Mouse (Mus musculus): ENCODE measurements around the gene Ccnl2. TPM values are rescaled to one million over a fixed set of nuclear protein-coding genes. Genes with fewer than 3 reads are reported as not detected.

Ccnl2 gene
- polyA plus RNA-seq, 1 experiment from 2014 or later, result 186 TPM

DNA sequence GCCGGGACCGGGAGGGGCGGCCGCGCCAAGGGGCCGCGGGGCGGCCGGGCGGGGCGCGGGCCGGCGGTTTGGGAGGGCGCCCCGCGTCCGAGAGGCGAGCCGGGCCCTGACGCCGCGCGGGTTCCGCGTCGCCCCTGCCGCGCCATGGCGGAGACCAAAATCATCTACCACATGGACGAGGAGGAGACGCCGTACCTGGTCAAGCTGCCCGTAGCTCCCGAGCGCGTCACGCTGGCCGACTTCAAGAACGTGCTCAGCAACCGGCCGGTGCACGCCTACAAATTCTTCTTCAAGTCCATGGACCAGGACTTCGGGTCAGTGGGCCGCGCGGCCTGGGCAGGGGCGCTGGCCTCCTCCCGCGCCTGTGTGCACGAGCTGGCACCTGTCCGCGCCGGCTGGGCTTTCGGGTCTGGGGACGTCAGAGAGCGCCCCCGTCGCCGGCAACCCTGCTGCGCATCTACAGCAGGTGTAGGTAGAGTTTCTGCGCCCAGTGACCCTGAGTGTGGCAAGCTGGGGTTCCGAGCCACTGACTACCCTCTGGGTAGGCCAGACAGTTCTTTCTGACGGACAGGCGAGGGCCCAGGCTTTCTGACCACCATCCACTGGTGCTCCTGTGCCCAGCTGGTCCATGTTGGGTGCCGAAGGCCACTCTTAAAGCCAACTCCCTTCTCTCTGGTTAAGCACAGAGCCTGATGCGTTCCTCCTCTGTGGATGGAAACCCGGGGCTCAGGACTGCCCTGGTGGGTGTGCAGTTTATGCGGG, 35.5 kb downstream of the Ccnl2 start:
- ATAC-seq (replicated peaks; ENCODE audit: low FRiP score), result peak; percentile 37
- H3K9ac ChIP-seq (ENCODE audit: low read length), result peak overlapping the region; percentile 88
- no peaks in the 10 kb centered on the region for H3K36me3 ChIP-seq (ENCODE audit: control insufficient read depth, insufficient read depth, low read length)
- H3K9me3 ChIP-seq (ENCODE audit: control insufficient read depth, low read length), result no peaks in the 10 kb centered on the region
- H3K4me3 ChIP-seq (ENCODE audit: low read depth, low read length), result peak overlapping the region; percentile 93
- peaks cover 10% of the 10 kb centered on the region; the same call in 1 of the 2 replicates for H3K4me1 ChIP-seq (replicated peaks; ENCODE audit: control insufficient read depth, insufficient read depth, low read length)
- DNase-seq (ENCODE audit: low spot score), result peak; percentile 72
- no peaks in the 10 kb centered on the region for H3K27me3 ChIP-seq (ENCODE audit: control insufficient read depth, insufficient read depth, low read length)
- peak overlapping the region; percentile 12; the same call in 1 of the 2 replicates for H3K27ac ChIP-seq (ENCODE audit: low read depth, low read length)
- 1% methylated on average over 61 of the region's 69 CpGs for WGBS
- H3K4me2 ChIP-seq (ENCODE audit: low read depth, low read length, severe bottlenecking), result peak overlapping the region; percentile 89

GRCm38 (mm10) chr4:155848434-155849095, 36.3 kb downstream of the Ccnl2 start:
- WGBS, result 58% methylated on average over 7 of the region's 7 CpGs

DNA sequence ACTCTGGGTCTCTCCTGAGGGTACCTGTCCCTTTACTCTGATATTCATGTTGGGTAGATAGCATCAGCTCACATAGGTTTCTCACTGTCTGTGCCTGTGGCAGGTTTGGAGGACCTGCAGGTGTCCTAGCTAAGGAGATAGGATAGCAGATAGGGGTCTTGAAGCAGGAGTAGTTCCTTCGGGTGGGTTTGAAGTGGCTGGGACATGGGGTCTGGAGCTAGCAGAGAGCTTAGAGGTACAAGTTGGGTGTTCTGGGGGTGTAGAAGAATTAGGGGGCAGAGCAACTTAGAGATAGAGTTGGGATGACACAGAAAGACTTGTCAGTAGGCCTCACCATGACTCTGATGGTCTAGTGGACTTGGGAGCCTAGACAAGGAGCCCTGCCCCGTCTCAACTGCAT, 37.1 kb downstream of the Ccnl2 start:
- Histone ChIP-seq H3K9ac (ENCODE audit: low read length) (no peak overlapping the region), H3K36me3 (ENCODE audit: control insufficient read depth, insufficient read depth, low read length) (no peaks in the 10 kb centered on the region; the same call in 1 of the 2 replicates), H3K4me2 (ENCODE audit: low read depth, low read length, severe bottlenecking) (no peak overlapping the region), H3K27ac (ENCODE audit: low read depth, low read length) (no peak overlapping the region), H3K27me3 (ENCODE audit: control insufficient read depth, insufficient read depth, low read length) (no peaks in the 10 kb centered on the region), H3K9me3 (ENCODE audit: control insufficient read depth, low read length) (no peaks in the 10 kb centered on the region), H3K4me3 (ENCODE audit: low read depth, low read length) (no peak overlapping the region), H3K4me1 (replicated peaks; ENCODE audit: control insufficient read depth, insufficient read depth, low read length) (peaks cover 10% of the 10 kb centered on the region; the same call in 1 of the 2 replicates)
- no peak for DNase-seq (ENCODE audit: low spot score)
- ATAC-seq (replicated peaks; ENCODE audit: low FRiP score), result no peak
- 82% methylated on average over 2 of the region's 2 CpGs for WGBS

More at GRCm38 (mm10) chr4:155848434-155849095, 36.3 kb downstream of the Ccnl2 start:
- Histone ChIP-seq H3K36me3 (ENCODE audit: control insufficient read depth, insufficient read depth, low read length) (no peaks in the 10 kb centered on the region; the same call in 1 of the 2 replicates), H3K4me2 (ENCODE audit: low read depth, low read length, severe bottlenecking) (peak overlapping the region; percentile 89), H3K9me3 (ENCODE audit: control insufficient read depth, low read length) (no peaks in the 10 kb centered on the region), H3K4me3 (ENCODE audit: low read depth, low read length) (peak overlapping the region; percentile 93), H3K9ac (ENCODE audit: low read length) (peak overlapping the region; percentile 88), H3K27me3 (ENCODE audit: control insufficient read depth, insufficient read depth, low read length) (no peaks in the 10 kb centered on the region), H3K27ac (ENCODE audit: low read depth, low read length) (no peak overlapping the region), H3K4me1 (replicated peaks; ENCODE audit: control insufficient read depth, insufficient read depth, low read length) (peaks cover 10% of the 10 kb centered on the region; the same call in 1 of the 2 replicates)
- ATAC-seq (replicated peaks; ENCODE audit: low FRiP score), result no peak
- no peak for DNase-seq (ENCODE audit: low spot score)

DNA sequence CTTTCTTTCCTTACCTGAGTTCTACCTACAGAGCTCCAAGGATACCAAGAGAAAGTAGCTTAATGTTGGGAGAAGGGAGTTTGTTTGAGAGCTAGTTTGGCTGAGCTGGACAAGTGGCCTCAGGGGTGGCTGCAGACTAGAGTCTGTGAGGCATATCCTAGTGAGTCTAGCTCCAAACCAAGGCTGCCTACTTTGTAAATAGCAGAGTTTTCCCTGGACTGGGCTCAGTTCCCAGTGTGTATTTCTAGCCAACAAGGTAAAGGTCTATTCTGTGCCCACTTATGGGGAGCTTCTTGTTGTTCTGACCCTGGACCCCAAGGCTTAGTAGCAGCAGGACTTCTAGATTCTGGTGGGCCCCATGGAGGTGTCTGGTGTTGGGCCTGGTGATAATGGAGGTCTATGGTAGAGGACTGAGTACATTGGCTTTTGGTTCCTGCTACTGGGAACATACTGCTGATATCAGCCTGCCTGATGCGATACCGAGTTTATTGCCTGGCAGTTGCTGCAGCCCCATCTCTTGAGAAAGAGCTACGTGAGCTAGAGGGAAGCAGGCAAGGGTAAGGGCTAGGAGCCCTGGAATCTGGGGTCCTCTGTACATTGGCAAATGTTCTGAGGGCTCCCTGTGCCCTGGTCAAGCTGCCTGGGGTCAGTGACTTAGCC, 37.6 kb downstream of the Ccnl2 start:
- Histone ChIP-seq H3K9me3 (ENCODE audit: control insufficient read depth, low read length) (no peaks in the 10 kb centered on the region), H3K27ac (ENCODE audit: low read depth, low read length) (no peak overlapping the region), H3K4me1 (replicated peaks; ENCODE audit: control insufficient read depth, insufficient read depth, low read length) (peaks cover 10% of the 10 kb centered on the region; the same call in 1 of the 2 replicates), H3K27me3 (ENCODE audit: control insufficient read depth, insufficient read depth, low read length) (no peaks in the 10 kb centered on the region), H3K9ac (ENCODE audit: low read length) (no peak overlapping the region), H3K4me2 (ENCODE audit: low read depth, low read length, severe bottlenecking) (no peak overlapping the region), H3K4me3 (ENCODE audit: low read depth, low read length) (no peak overlapping the region), H3K36me3 (ENCODE audit: control insufficient read depth, insufficient read depth, low read length) (no peaks in the 10 kb centered on the region; the same call in 1 of the 2 replicates)
- no peak for DNase-seq (ENCODE audit: low spot score)
- WGBS, result 97% methylated on average over 3 of the region's 3 CpGs
- ATAC-seq (replicated peaks; ENCODE audit: low FRiP score), result no peak

GRCm38 (mm10) chr4:155851368-155851767, 39.1 kb downstream of the Ccnl2 start:
- Histone ChIP-seq H3K36me3 (ENCODE audit: control insufficient read depth, insufficient read depth, low read length) (no peaks in the 10 kb centered on the region; the same call in 1 of the 2 replicates), H3K27ac (ENCODE audit: low read depth, low read length) (no peak overlapping the region), H3K27me3 (ENCODE audit: control insufficient read depth, insufficient read depth, low read length) (no peaks in the 10 kb centered on the region), H3K9me3 (ENCODE audit: control insufficient read depth, low read length) (no peaks in the 10 kb centered on the region), H3K4me2 (ENCODE audit: low read depth, low read length, severe bottlenecking) (no peak overlapping the region), H3K9ac (ENCODE audit: low read length) (no peak overlapping the region), H3K4me1 (replicated peaks; ENCODE audit: control insufficient read depth, insufficient read depth, low read length) (peaks cover 10% of the 10 kb centered on the region; the same call in 1 of the 2 replicates), H3K4me3 (ENCODE audit: low read depth, low read length) (no peak overlapping the region)
- DNase-seq (ENCODE audit: low spot score) (no peak), ATAC-seq (replicated peaks; ENCODE audit: low FRiP score) (no peak)
- 87% methylated on average over 3 of the region's 3 CpGs for WGBS

GRCm38 (mm10) chr4:155851951-155852411, 39.7 kb downstream of the Ccnl2 start:
- Histone ChIP-seq H3K4me3 (ENCODE audit: low read depth, low read length) (no peak overlapping the region), H3K4me1 (replicated peaks; ENCODE audit: control insufficient read depth, insufficient read depth, low read length) (peaks cover 9% of the 10 kb centered on the region; the same call in 1 of the 2 replicates), H3K27me3 (ENCODE audit: control insufficient read depth, insufficient read depth, low read length) (no peaks in the 10 kb centered on the region), H3K9ac (ENCODE audit: low read length) (no peak overlapping the region), H3K9me3 (ENCODE audit: control insufficient read depth, low read length) (no peaks in the 10 kb centered on the region), H3K27ac (ENCODE audit: low read depth, low read length) (no peak overlapping the region), H3K36me3 (ENCODE audit: control insufficient read depth, insufficient read depth, low read length) (peaks cover 4% of the 10 kb centered on the region; the same call in 1 of the 2 replicates), H3K4me2 (ENCODE audit: low read depth, low read length, severe bottlenecking) (no peak overlapping the region)
- DNase-seq (ENCODE audit: low spot score) (no peak), ATAC-seq (replicated peaks; ENCODE audit: low FRiP score) (no peak)
- WGBS, result 80% methylated on average over 2 of the region's 2 CpGs

DNA sequence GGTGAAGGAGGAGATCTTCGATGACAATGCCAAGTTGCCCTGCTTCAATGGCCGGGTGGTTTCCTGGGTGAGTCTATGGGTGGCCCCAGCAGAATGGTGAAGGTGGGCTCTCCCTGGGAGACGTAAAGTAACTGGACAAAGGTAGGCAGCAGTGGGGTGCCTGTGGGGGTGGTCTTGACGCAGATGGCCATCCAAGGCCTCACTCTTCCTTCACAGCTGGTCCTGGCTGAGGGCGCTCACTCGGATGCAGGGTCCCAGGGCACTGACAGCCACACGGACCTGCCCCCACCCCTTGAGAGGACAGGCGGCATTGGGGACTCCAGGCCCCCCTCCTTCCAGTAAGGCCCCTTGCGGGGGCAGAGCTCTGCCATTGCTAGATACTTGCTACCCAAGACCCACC, 41.1 kb downstream of the Ccnl2 start:
- ATAC-seq (replicated peaks; ENCODE audit: low FRiP score) (no peak), DNase-seq (ENCODE audit: low spot score) (no peak)
- H3K36me3 ChIP-seq (ENCODE audit: control insufficient read depth, insufficient read depth, low read length), result peaks cover 4% of the 10 kb centered on the region; the same call in 1 of the 2 replicates

GRCm38 (mm10) chr4:155854991-155855390, 42.7 kb downstream of the Ccnl2 start:
- H3K4me3 ChIP-seq (ENCODE audit: low read depth, low read length), result no peak overlapping the region
- H3K9me3 ChIP-seq (ENCODE audit: control insufficient read depth, low read length), result no peaks in the 10 kb centered on the region
- H3K27ac ChIP-seq (ENCODE audit: low read depth, low read length), result no peak overlapping the region
- H3K9ac ChIP-seq (ENCODE audit: low read length), result no peak overlapping the region
- H3K4me2 ChIP-seq (ENCODE audit: low read depth, low read length, severe bottlenecking), result no peak overlapping the region
- peaks cover 4% of the 10 kb centered on the region; the same call in 1 of the 2 replicates for H3K36me3 ChIP-seq (ENCODE audit: control insufficient read depth, insufficient read depth, low read length)
- ATAC-seq (replicated peaks; ENCODE audit: low FRiP score), result no peak
- H3K4me1 ChIP-seq (replicated peaks; ENCODE audit: control insufficient read depth, insufficient read depth, low read length), result 0 out of 2 replicates have a peak, but pooled peaks cover 4% of the 10 kb centered on the region
- DNase-seq (ENCODE audit: low spot score), result no peak
- WGBS, result 93% methylated on average over 12 of the region's 12 CpGs
- no peaks in the 10 kb centered on the region for H3K27me3 ChIP-seq (ENCODE audit: control insufficient read depth, insufficient read depth, low read length)

More for the DNA sequence above, 41.1 kb downstream of the Ccnl2 start:
- 92% methylated on average over 9 of the region's 9 CpGs for WGBS
- no peak overlapping the region for H3K4me2 ChIP-seq (ENCODE audit: low read depth, low read length, severe bottlenecking)
- no peak overlapping the region for H3K4me3 ChIP-seq (ENCODE audit: low read depth, low read length)
- H3K9me3 ChIP-seq (ENCODE audit: control insufficient read depth, low read length), result no peaks in the 10 kb centered on the region
- H3K27me3 ChIP-seq (ENCODE audit: control insufficient read depth, insufficient read depth, low read length), result no peaks in the 10 kb centered on the region
- H3K4me1 ChIP-seq (replicated peaks; ENCODE audit: control insufficient read depth, insufficient read depth, low read length), result peaks cover 7% of the 10 kb centered on the region; the same call in 1 of the 2 replicates
- H3K9ac ChIP-seq (ENCODE audit: low read length), result no peak overlapping the region
- no peak overlapping the region for H3K27ac ChIP-seq (ENCODE audit: low read depth, low read length)
